Mouse (Mus musculus) stomach, embryonic 15.5 days (tissue): ENCODE results near the gene Aftph. TPM values are rescaled to one million over a fixed set of nuclear protein-coding genes. Genes with fewer than 3 reads are reported as not detected.

ENCODE experiments used
- ATAC-seq: fragments of 200-750 bp; cut with Nextera tagmentation; 2 replicates; pipeline ENCODE4 v1.8.0; 2017; ENCODE audit warnings: low read depth, moderate number of reproducible peaks, moderate TSS enrichment; ENCODE audit not compliant: insufficient read depth, low FRiP score
- H3K27ac ChIP-seq: fragments of 300-500 bp; sonication (generic); 2 replicates; pipeline ENCODE4 v1.5.1; 2015; ENCODE audit warnings: mild to moderate bottlenecking, inconsistent platforms
- H3K27me3 ChIP-seq: fragments of 300-500 bp; sonication (generic); replicated peaks from 2 replicates; pipeline ENCODE4 v1.6.1; 2015; ENCODE audit warnings: inconsistent platforms
- H3K36me3 ChIP-seq: fragments of 300-500 bp; sonication (generic); 2 replicates; pipeline ENCODE4 v1.6.1; 2015; ENCODE audit warnings: inconsistent platforms
- H3K4me1 ChIP-seq: fragments of 300-500 bp; sonication (generic); 2 replicates; pipeline ENCODE4 v1.6.1; 2015; ENCODE audit warnings: inconsistent platforms
- H3K4me2 ChIP-seq: fragments of 300-500 bp; sonication (generic); 2 replicates; pipeline ENCODE4 v1.6.1; 2015; ENCODE audit warnings: mild to moderate bottlenecking, inconsistent platforms
- H3K4me3 ChIP-seq: fragments of 300-500 bp; sonication (generic); replicated peaks from 2 replicates; pipeline ENCODE4 v1.5.1; 2015; ENCODE audit warnings: inconsistent platforms
- H3K9ac ChIP-seq: fragments of 300-500 bp; sonication (generic); 2 replicates; pipeline ENCODE4 v1.6.1; 2015; ENCODE audit warnings: inconsistent platforms
- H3K9me3 ChIP-seq: fragments of 300-500 bp; sonication (generic); 2 replicates; pipeline ENCODE4 v1.6.1; 2016; ENCODE audit warnings: inconsistent platforms
- WGBS: fragments of 180-500 bp; shearing (Covaris S2); methylation state at CpG from one replicate; pipeline ENCODE4 v1.1.7; 2015; 5-methylcytosine and 5-hydroxymethylcytosine counted together
- polyA plus RNA-seq: library from polyadenylated mRNA; unstranded; fragments of >200 nt; fragmentation: Nextera tagmentation; extraction: Ambion mirVana; gene quantifications from 2 replicates; pipeline ENCODE4 v1.2.1, GENCODE M21; 2015

Aftph gene
- polyA plus RNA-seq, 1 experiment from 2014 or later: 22.8 TPM

GRCm38 (mm10) chr11:20660111-20661097, 81.0 kb downstream of the Aftph start:
- no peak overlapping the region for H3K4me3 ChIP-seq
- no peak overlapping the region for H3K27ac ChIP-seq
- no peaks in the 10 kb centered on the region for H3K36me3 ChIP-seq
- ATAC-seq: no peak
- H3K9me3 ChIP-seq: no peaks in the 10 kb centered on the region
- no peak overlapping the region for H3K9ac ChIP-seq
- peaks cover 17% of the 10 kb centered on the region for H3K4me1 ChIP-seq
- 72% methylated on average over 14 of the region's 14 CpGs for WGBS
- H3K27me3 ChIP-seq: no peaks in the 10 kb centered on the region
- no peak overlapping the region for H3K4me2 ChIP-seq

- Histone ChIP-seq H3K9ac (no peak overlapping the region), H3K36me3 (no peaks in the 10 kb centered on the region), H3K4me1 (peaks cover 26% of the 10 kb centered on the region), H3K27me3 (no peaks in the 10 kb centered on the region), H3K9me3 (no peaks in the 10 kb centered on the region), H3K4me2 (no peak overlapping the region), H3K4me3 (no peak overlapping the region), H3K27ac (peak overlapping the region; percentile 14; the same call in 1 of the 2 replicates)
- WGBS: 56% methylated on average over 3 of the region's 3 CpGs
- ATAC-seq: no peak
Measured at GRCm38 (mm10) chr11:20659094-20659493, 82.3 kb downstream of the Aftph start.

GRCm38 (mm10) chr11:20656711-20657057, 84.7 kb downstream of the Aftph start:
- Histone ChIP-seq H3K27ac (peak overlapping the region; percentile 86), H3K4me3 (peak overlapping the region; percentile 12; the same call in 1 of the 2 replicates), H3K9ac (no peak overlapping the region), H3K27me3 (no peaks in the 10 kb centered on the region), H3K4me1 (peaks cover 26% of the 10 kb centered on the region), H3K9me3 (no peaks in the 10 kb centered on the region), H3K4me2 (peak overlapping the region; percentile 45), H3K36me3 (no peaks in the 10 kb centered on the region)
- WGBS: 30% methylated on average over 10 of the region's 10 CpGs
- ATAC-seq: no peak

GRCm38 (mm10) chr11:20655795-20656710, 85.3 kb downstream of the Aftph start:
- no peaks in the 10 kb centered on the region for H3K36me3 ChIP-seq
- H3K27ac ChIP-seq: peak overlapping the region; percentile 86
- no peak overlapping the region for H3K9ac ChIP-seq
- no peaks in the 10 kb centered on the region for H3K9me3 ChIP-seq
- H3K27me3 ChIP-seq: no peaks in the 10 kb centered on the region
- 17% methylated on average over 18 of the region's 18 CpGs for WGBS
- H3K4me1 ChIP-seq: peaks cover 31% of the 10 kb centered on the region
- peak overlapping the region; percentile 12; the same call in 1 of the 2 replicates for H3K4me3 ChIP-seq
- H3K4me2 ChIP-seq: peak overlapping the region; percentile 45
- peak; percentile 78 for ATAC-seq

GRCm38 (mm10) chr11:20651166-20651565, 90.2 kb downstream of the Aftph start:
- H3K27ac ChIP-seq: peak overlapping the region; percentile 55

GRCm38 (mm10) chr11:20650006-20650639, 91.3 kb downstream of the Aftph start:
- no peak overlapping the region for H3K27ac ChIP-seq
- H3K9ac ChIP-seq: no peak overlapping the region
- H3K4me3 ChIP-seq: no peak overlapping the region
- ATAC-seq: no peak
- 91% methylated on average over 17 of the region's 17 CpGs for WGBS
- H3K4me1 ChIP-seq: peaks cover 40% of the 10 kb centered on the region
- peaks cover 6% of the 10 kb centered on the region; the same call in 1 of the 2 replicates for H3K36me3 ChIP-seq
- H3K27me3 ChIP-seq: no peaks in the 10 kb centered on the region
- no peaks in the 10 kb centered on the region for H3K9me3 ChIP-seq
- H3K4me2 ChIP-seq: no peak overlapping the region

More at GRCm38 (mm10) chr11:20651166-20651565, 90.2 kb downstream of the Aftph start:
- 67% methylated on average over 1 of the region's 1 CpGs for WGBS
- ATAC-seq: no peak
- Histone ChIP-seq H3K4me3 (no peak overlapping the region), H3K4me2 (no peak overlapping the region), H3K9me3 (no peaks in the 10 kb centered on the region), H3K27me3 (no peaks in the 10 kb centered on the region), H3K36me3 (peaks cover 6% of the 10 kb centered on the region; the same call in 1 of the 2 replicates), H3K4me1 (peaks cover 42% of the 10 kb centered on the region), H3K9ac (no peak overlapping the region)

- ATAC-seq: no peak
- H3K4me1 ChIP-seq: peaks cover 39% of the 10 kb centered on the region
- no peak overlapping the region for H3K4me2 ChIP-seq
- no peak overlapping the region for H3K9ac ChIP-seq
- 85% methylated on average over 5 of the region's 5 CpGs for WGBS
- no peak overlapping the region for H3K4me3 ChIP-seq
- H3K36me3 ChIP-seq: peaks cover 6% of the 10 kb centered on the region; the same call in 1 of the 2 replicates
- H3K27me3 ChIP-seq: no peaks in the 10 kb centered on the region
- H3K9me3 ChIP-seq: no peaks in the 10 kb centered on the region
- H3K27ac ChIP-seq: no peak overlapping the region
Measured at GRCm38 (mm10) chr11:20649477-20649876, 91.9 kb downstream of the Aftph start.

- H3K4me2 ChIP-seq: no peak overlapping the region
- peak; percentile 36; the same call in 1 of the 2 replicates for ATAC-seq
Measured at GRCm38 (mm10) chr11:20647902-20648625, 93.3 kb downstream of the Aftph start.

GRCm38 (mm10) chr11:20646986-20647726, 94.2 kb downstream of the Aftph start:
- Histone ChIP-seq H3K27me3 (no peaks in the 10 kb centered on the region), H3K27ac (peak overlapping the region; percentile 44; the same call in 1 of the 2 replicates), H3K4me3 (no peak overlapping the region), H3K9me3 (no peaks in the 10 kb centered on the region), H3K36me3 (peaks cover 6% of the 10 kb centered on the region; the same call in 1 of the 2 replicates), H3K9ac (no peak overlapping the region), H3K4me1 (peaks cover 39% of the 10 kb centered on the region), H3K4me2 (no peak overlapping the region)
- no peak for ATAC-seq
- WGBS: 42% methylated on average over 10 of the region's 10 CpGs

More at GRCm38 (mm10) chr11:20647902-20648625, 93.3 kb downstream of the Aftph start:
- H3K36me3 ChIP-seq: peaks cover 6% of the 10 kb centered on the region; the same call in 1 of the 2 replicates
- peaks cover 39% of the 10 kb centered on the region for H3K4me1 ChIP-seq
- peak overlapping the region; percentile 44; the same call in 1 of the 2 replicates for H3K27ac ChIP-seq
- H3K27me3 ChIP-seq: no peaks in the 10 kb centered on the region
- no peak overlapping the region for H3K9ac ChIP-seq
- WGBS: 52% methylated on average over 19 of the region's 19 CpGs
- H3K9me3 ChIP-seq: no peaks in the 10 kb centered on the region
- H3K4me3 ChIP-seq: no peak overlapping the region

- H3K4me2 ChIP-seq: no peak overlapping the region
- peaks cover 36% of the 10 kb centered on the region for H3K4me1 ChIP-seq
- no peak for ATAC-seq
- H3K9me3 ChIP-seq: no peaks in the 10 kb centered on the region
- H3K27ac ChIP-seq: no peak overlapping the region
- 56% methylated on average over 6 of the region's 6 CpGs for WGBS
- H3K4me3 ChIP-seq: no peak overlapping the region
- H3K36me3 ChIP-seq: peaks cover 6% of the 10 kb centered on the region; the same call in 1 of the 2 replicates
- H3K9ac ChIP-seq: no peak overlapping the region
- no peaks in the 10 kb centered on the region for H3K27me3 ChIP-seq
Measured at GRCm38 (mm10) chr11:20646142-20646541, 95.2 kb downstream of the Aftph start.
